Mouse (Mus musculus) yolk sac, embryonic 10.5 days (tissue): ENCODE data around the gene Grb2.

Source experiments
- DNase-seq: peaks from one replicate; pipeline ENCODE4 v3.0.0-alpha.2; 2017; ENCODE audit warnings: low spot score

Gene Grb2

GRCm38 (mm10) chr11:115603476-115604303 is 104.7 kb downstream of the Grb2 start, which contains the start of the genes Mrps7 and Gga3:
Gene Mrps7, plus strand, starts transcription at chr11:115603925.
Gene Gga3, minus strand, starts transcription at chr11:115604051.
- peak; percentile 89 for DNase-seq

DNA sequence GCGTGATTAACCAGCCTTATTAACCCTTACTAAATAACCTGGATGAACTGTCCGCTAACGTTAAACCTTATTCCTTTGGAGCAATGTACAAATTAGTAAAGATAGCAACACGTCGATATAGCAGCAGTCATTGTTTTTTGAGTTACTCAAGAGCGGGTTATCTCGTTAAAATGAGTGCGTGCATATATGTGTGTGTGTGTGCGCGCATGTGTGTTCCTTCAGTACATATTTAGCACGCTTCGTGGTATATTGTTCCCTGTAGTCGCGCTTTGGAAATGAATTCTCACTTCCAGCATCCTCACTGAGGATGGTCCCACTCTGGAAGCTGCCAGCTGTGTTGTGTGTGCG is 105.3 kb downstream of the Grb2 start:
- no peak for DNase-seq

- DNase-seq: no peak
These were observed 107.2 kb downstream of the Grb2 start for GRCm38 (mm10) chr11:115601174-115601573.

DNA sequence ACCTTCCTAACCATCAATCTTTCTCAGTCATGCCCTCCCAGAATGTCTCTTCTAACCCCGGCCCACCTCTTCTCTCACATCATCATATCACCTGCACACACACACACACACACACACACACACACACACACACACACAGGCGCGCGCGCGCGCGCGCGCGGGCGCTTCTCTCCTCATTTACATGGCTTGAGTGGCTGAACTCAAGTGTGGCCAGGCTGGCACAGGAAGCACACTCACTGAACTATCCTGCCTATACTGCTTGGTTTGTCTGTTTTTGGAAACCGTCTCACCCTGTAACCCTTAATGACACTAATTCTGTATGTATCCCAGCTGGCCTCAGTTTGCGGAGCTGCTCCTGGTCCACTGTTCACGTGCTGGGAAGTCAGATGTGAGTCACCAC is 107.7 kb downstream of the Grb2 start:
- DNase-seq: no peak

- no peak for DNase-seq
These were observed 108.7 kb downstream of the Grb2 start for GRCm38 (mm10) chr11:115599722-115600121.

DNA sequence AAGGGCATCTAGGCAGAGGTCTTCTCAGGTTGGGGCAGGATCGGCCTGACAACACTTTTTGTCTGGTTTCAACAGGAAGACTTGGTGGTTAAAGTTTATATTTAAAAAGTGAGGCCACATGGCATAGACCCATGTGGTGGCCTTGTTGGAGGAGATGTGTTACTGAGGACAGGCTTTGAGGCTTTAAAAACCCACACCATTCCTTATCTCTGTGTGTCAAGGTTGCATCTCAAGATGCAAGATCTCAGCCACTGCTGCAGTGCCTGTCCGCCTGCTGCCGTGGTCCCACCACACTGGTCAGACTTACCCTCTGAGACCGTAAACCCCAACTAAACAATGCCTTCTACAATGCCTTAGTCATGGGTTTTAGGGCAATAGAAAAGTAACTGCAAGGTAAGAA is 110.1 kb downstream of the Grb2 start:
- DNase-seq: no peak

GRCm38 (mm10) chr11:115595209-115595608 is 113.2 kb downstream of the Grb2 start:
- DNase-seq: no peak
